Mouse (Mus musculus) kidney, embryonic 14.5 days (tissue): Measurements from ENCODE around the gene Vangl1. TPM values are rescaled to one million over a fixed set of nuclear protein-coding genes. Genes with fewer than 3 reads are reported as not detected.
A peak's percentile ranks its signal among the peaks of the same experiment; 100 is the strongest.

ENCODE experiments used
- ATAC-seq: fragments of 200-750 bp; cut with Nextera tagmentation; 2 replicates; pipeline ENCODE4 v1.8.0; 2017; ENCODE audit warnings: moderate number of reproducible peaks, mild to moderate bottlenecking, moderate TSS enrichment, moderate library complexity; ENCODE audit not compliant: low FRiP score, low TSS enrichment
- H3K27ac ChIP-seq: fragments of 300-500 bp; sonication (generic); 2 replicates; pipeline ENCODE4 v1.5.1; 2014; ENCODE audit warnings: low read depth, mild to moderate bottlenecking, low read length, moderate library complexity, mixed read lengths
- H3K27me3 ChIP-seq: fragments of 300-500 bp; sonication (generic); 2 replicates; pipeline ENCODE4 v1.6.1; 2014; ENCODE audit warnings: mild to moderate bottlenecking, low read length; ENCODE audit not compliant: control insufficient read depth, insufficient read depth
- H3K36me3 ChIP-seq: fragments of 300-500 bp; sonication (generic); 2 replicates; pipeline ENCODE4 v1.6.1; 2014; ENCODE audit warnings: low read length, mixed read lengths; ENCODE audit not compliant: control insufficient read depth, insufficient read depth
- H3K4me1 ChIP-seq: fragments of 300-500 bp; sonication (generic); 2 replicates; pipeline ENCODE4 v1.6.1; 2014; ENCODE audit warnings: low read length, mixed read lengths; ENCODE audit not compliant: control insufficient read depth, insufficient read depth
- H3K4me2 ChIP-seq: fragments of 300-500 bp; sonication (generic); replicated peaks from 2 replicates; pipeline ENCODE4 v1.6.1; 2014; ENCODE audit warnings: low read depth, mild to moderate bottlenecking, low read length
- H3K4me3 ChIP-seq: fragments of 300-500 bp; sonication (generic); 2 replicates; pipeline ENCODE4 v1.5.1; 2014; ENCODE audit warnings: mild to moderate bottlenecking, low read length
- H3K9ac ChIP-seq: fragments of 300-500 bp; sonication (generic); 2 replicates; pipeline ENCODE4 v1.6.1; 2014; ENCODE audit warnings: low read depth, mild to moderate bottlenecking, low read length, moderate library complexity
- H3K9me3 ChIP-seq: fragments of 300-500 bp; sonication (generic); 2 replicates; pipeline ENCODE4 v1.6.1; 2016; ENCODE audit warnings: low read length; ENCODE audit not compliant: control insufficient read depth
- WGBS: fragments of 180-500 bp; shearing (Covaris S2); extraction: QIAGEN DNeasy Blood & Tissue Kit; methylation state at CpG from one replicate; pipeline ENCODE4 v1.1.7; 2014; 5-methylcytosine and 5-hydroxymethylcytosine counted together
- polyA plus RNA-seq: library from polyadenylated mRNA; unstranded; fragments of >200 nt; fragmentation: Nextera tagmentation; extraction: Ambion mirVana; gene quantifications from 2 replicates; pipeline ENCODE4 v1.2.1, GENCODE M21; 2014

Vangl1 gene
- polyA plus RNA-seq, 1 experiment from 2014 or later, result 22.4 TPM

DNA sequence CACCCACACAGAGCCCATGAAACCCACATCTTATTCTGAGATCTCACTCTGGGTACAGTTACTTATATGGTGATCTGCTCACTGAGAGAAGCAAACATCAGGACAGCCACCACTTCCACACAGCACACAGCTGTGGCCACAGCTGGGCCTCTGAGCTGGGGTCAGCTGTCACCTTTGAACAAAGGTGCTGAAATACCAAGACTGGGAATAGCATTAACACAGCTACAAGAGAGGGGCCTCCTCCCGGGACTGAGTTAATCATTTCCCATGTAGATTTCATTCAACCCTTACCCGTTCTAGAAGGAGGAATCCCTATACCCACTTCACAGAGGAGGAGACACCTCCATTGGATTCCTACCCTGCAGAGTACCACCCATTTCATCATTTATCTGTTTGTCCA, 8.7 kb downstream of the Vangl1 start:
- 51% methylated on average over 2 of the region's 2 CpGs for WGBS
- Histone ChIP-seq H3K27me3 (no peaks in the 10 kb centered on the region), H3K27ac (no peak overlapping the region), H3K4me3 (no peak overlapping the region), H3K4me1 (peaks cover 76% of the 10 kb centered on the region), H3K36me3 (no peaks in the 10 kb centered on the region; the same call in 1 of the 2 replicates), H3K9ac (no peak overlapping the region), H3K4me2 (no peak overlapping the region), H3K9me3 (no peaks in the 10 kb centered on the region)
- ATAC-seq, result no peak

DNA sequence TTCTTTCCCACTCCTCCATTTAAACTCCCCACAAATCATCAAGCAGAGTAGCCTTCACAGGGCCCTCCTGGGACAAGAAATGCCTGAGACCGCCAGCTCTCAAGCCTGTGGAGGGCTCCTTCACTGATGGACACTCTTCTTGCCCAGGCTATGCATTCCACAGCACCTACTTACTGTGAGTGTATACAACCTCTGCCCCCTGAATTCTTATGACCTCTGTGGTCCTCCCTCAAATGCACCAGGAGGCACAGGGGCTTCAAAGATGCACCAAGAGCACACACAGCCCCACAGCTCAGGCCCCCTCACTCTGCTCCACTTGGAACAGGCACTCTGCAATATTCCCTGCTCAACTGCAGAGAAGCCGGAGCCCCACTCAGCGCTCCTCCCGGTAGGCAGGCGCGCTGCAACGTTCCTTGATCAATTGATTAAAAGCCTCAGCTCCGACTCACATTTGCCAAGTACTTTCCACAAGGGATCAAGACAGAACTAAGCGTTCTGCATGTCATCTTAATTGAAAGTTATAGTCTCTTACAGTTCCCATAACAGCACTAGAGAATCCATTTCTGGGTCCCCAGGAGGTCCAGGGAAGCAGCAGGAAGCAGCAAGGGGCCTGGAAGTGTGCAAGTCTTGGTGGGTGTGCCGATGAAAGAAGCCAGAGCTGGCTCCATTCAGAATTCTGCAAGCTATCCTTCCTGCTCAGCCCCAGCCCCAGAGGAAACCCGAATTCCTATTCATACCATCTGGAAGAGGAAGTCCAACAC, 10.0 kb downstream of the Vangl1 start:
- Histone ChIP-seq H3K36me3 (no peaks in the 10 kb centered on the region; the same call in 1 of the 2 replicates), H3K9ac (no peak overlapping the region), H3K4me2 (no peak overlapping the region; the same call in none of the 2 replicates), H3K4me1 (peaks cover 78% of the 10 kb centered on the region), H3K4me3 (no peak overlapping the region), H3K27ac (peak overlapping the region; percentile 80; the same call in 1 of the 2 replicates), H3K27me3 (no peaks in the 10 kb centered on the region), H3K9me3 (no peaks in the 10 kb centered on the region)
- 18% methylated on average over 11 of the region's 11 CpGs for WGBS
- ATAC-seq, result no peak

DNA sequence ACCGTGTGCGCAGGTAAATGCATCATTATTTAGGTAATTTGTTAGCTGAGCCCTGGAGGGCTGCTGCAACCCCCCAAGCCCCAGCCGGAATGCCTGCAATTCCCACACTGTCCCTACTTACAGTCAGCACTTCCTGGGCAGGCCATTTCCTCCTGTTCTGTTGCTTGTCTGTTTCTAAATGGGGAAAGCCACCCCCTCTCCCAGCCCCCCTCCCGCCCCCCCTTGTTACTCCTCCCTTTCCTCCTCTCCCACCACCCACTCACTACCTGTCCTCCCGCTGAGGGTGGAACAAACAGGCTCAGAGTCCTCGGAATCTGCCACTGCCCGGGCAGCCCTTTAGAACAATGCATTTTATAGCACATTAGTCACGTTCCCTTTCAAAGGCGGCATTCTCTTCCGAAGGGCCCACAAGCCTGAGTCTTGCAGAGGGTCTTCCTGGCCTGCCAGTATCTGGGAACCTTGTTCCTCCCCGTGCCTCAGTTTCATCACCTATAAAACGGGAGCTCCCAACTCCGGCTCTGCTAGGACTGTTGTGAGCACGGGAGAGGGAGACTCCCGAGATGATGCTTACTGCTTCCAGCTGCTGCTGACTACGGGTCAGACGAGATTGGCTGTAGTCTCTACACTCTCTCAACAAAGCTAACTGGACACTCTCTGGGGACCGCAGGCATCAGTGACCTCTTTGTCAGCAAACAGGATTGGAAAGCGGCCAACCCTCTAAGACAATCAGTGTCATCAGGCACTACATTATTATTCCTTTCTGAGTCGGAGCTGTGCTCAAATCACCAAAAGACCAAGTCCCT, 10.8 kb downstream of the Vangl1 start:
- Histone ChIP-seq H3K9ac (no peak overlapping the region), H3K36me3 (no peaks in the 10 kb centered on the region; the same call in 1 of the 2 replicates), H3K4me1 (peaks cover 74% of the 10 kb centered on the region), H3K27ac (peak overlapping the region; percentile 80; the same call in 1 of the 2 replicates), H3K4me2 (peak overlapping the region; percentile 26), H3K9me3 (no peaks in the 10 kb centered on the region), H3K4me3 (no peak overlapping the region), H3K27me3 (no peaks in the 10 kb centered on the region)
- ATAC-seq, result peak; percentile 11; the same call in 1 of the 2 replicates
- 5% methylated on average over 20 of the region's 20 CpGs for WGBS

DNA sequence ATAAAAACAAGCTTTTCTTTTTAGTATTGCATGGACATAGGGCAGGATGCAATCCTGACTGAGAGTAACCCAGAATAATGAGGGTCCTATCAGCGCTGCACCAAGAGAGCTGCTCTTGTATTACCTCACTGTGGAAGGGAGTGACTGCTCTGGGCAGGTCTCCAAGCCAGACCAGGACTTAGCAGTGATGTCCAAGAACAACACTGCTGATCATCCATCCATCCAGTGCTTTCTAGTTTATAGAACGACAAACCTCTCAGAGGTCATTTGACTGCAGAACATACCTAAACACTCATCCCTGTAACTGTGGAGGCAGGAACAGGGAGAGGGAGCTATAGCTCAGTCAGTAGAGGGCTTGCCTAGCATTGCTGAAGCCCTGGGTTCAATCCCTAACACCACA, 11.9 kb downstream of the Vangl1 start:
- H3K4me1 ChIP-seq, result peaks cover 63% of the 10 kb centered on the region
- H3K4me2 ChIP-seq, result no peak overlapping the region
- H3K27ac ChIP-seq, result no peak overlapping the region
- H3K9ac ChIP-seq, result no peak overlapping the region
- H3K36me3 ChIP-seq, result peaks cover 2% of the 10 kb centered on the region; the same call in 1 of the 2 replicates
- no peaks in the 10 kb centered on the region for H3K9me3 ChIP-seq
- no peaks in the 10 kb centered on the region for H3K27me3 ChIP-seq
- H3K4me3 ChIP-seq, result no peak overlapping the region
- peak; percentile 41; the same call in 1 of the 2 replicates for ATAC-seq
- WGBS, result 44% methylated on average over 2 of the region's 2 CpGs

DNA sequence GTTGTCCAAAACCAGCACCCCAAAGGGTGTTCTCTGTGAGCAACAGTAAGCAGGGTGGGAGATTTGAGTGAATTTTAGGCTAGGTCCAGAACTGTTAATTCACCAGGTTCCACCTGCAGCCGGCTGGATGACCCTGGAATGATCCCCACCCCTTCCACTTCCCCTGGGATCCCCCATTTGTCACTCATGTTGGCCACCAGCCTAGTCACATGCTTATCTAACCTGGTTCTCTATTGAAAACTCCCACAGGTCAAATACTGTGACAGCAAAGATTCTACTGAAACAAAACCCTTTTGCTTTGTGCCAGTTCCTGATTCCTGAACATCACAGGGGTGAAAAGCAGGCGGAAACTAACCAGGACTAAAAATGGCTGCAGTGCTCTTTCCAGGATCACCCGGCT, 12.9 kb downstream of the Vangl1 start:
- Histone ChIP-seq H3K4me3 (no peak overlapping the region), H3K4me1 (peaks cover 53% of the 10 kb centered on the region), H3K36me3 (peaks cover 5% of the 10 kb centered on the region; the same call in 1 of the 2 replicates), H3K9ac (no peak overlapping the region), H3K27ac (no peak overlapping the region), H3K4me2 (no peak overlapping the region), H3K9me3 (no peaks in the 10 kb centered on the region), H3K27me3 (no peaks in the 10 kb centered on the region)
- WGBS, result 70% methylated on average over 3 of the region's 3 CpGs
- ATAC-seq, result no peak

DNA sequence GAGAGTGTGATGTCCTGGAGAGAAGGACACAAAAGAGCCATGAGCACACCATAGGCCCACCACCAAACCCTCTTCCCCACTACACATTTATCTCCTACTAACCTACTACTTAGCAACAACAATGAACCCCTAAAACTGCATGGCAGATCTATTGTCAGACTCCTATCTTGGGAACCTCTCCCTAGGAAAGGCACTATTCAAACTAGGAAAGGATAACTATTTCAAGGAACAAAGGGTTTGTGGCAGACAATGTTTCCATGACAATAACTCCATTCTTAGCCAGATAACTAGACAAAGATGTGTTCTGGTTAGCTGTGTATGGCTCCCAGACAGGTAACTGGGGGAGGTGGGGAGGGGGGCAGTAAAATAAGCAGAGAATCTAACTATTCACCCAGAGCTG, 13.9 kb downstream of the Vangl1 start:
- H3K9ac ChIP-seq, result no peak overlapping the region
- peaks cover 5% of the 10 kb centered on the region; the same call in 1 of the 2 replicates for H3K36me3 ChIP-seq
- H3K27ac ChIP-seq, result no peak overlapping the region
- H3K4me3 ChIP-seq, result no peak overlapping the region
- H3K27me3 ChIP-seq, result no peaks in the 10 kb centered on the region
- H3K4me2 ChIP-seq, result no peak overlapping the region
- no peak for ATAC-seq
- H3K4me1 ChIP-seq, result peaks cover 43% of the 10 kb centered on the region
- no peaks in the 10 kb centered on the region for H3K9me3 ChIP-seq

DNA sequence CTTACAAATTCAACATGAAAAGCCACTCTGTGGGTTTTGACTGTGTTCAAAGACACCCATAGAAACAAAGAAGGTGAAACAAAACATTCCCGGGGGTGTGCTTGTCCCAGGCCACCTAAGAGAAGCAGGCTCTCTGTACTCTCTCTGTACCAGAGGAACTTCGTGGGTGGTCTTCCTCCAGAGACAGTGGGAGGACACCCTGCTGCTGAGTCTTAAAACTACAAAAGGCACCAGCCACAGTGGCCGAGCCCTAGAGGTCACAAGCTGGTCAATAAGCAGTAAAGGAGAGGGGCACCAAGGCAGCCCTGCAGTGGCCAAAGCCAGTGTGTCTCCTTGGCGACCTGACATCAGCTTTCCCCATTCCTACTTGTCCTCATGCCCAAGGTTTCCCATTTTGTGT, 14.5 kb downstream of the Vangl1 start:
- H3K27me3 ChIP-seq, result no peaks in the 10 kb centered on the region
- H3K4me2 ChIP-seq, result no peak overlapping the region

DNA sequence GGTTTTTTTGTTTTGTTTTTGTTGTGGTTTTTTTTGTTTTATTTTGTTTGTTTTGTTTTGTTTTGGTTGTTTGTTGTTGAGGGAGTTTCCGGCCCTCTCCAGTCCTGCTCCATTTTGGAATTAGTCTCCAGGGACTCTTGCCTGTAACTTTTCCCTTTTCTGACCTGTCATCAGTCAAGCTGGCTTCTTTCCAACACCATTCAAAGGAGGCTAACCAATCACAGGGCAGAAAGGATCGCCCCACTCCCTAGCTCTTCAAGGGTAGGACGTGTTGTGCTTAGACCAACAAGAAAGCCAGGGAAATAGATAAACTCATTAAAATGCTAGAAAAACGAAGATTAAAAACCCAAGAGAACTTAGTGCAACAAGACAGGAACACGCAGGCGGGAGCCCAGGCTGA, 15.5 kb downstream of the Vangl1 start:
- Histone ChIP-seq H3K4me1 (peaks cover 32% of the 10 kb centered on the region), H3K4me3 (no peak overlapping the region), H3K36me3 (peaks cover 7% of the 10 kb centered on the region; the same call in 1 of the 2 replicates), H3K4me2 (no peak overlapping the region), H3K9ac (no peak overlapping the region), H3K9me3 (no peaks in the 10 kb centered on the region), H3K27ac (peak overlapping the region; percentile 37; the same call in 1 of the 2 replicates), H3K27me3 (no peaks in the 10 kb centered on the region)
- no peak for ATAC-seq
- WGBS, result 42% methylated on average over 6 of the region's 6 CpGs

More for the DNA sequence above, 14.5 kb downstream of the Vangl1 start:
- no peak overlapping the region for H3K9ac ChIP-seq
- no peaks in the 10 kb centered on the region for H3K9me3 ChIP-seq
- peak; percentile 29; the same call in 1 of the 2 replicates for ATAC-seq
- peaks cover 37% of the 10 kb centered on the region for H3K4me1 ChIP-seq
- no peak overlapping the region for H3K4me3 ChIP-seq
- 13% methylated on average over 4 of the region's 4 CpGs for WGBS
- H3K36me3 ChIP-seq, result 0 out of 2 replicates have a peak, but pooled peaks cover 5% of the 10 kb centered on the region
- no peak overlapping the region for H3K27ac ChIP-seq
